Mouse (Mus musculus): ENCODE results near the gene Gk2.

- TF ChIP-seq CTCF (IDR thresholded peaks at IDR 0.05; ENCODE audit: borderline replicate concordance, insufficient read depth, low read depth, low read length): no peak
- TF ChIP-seq POLR2A (IDR thresholded peaks at IDR 0.05; ENCODE audit: borderline replicate concordance, insufficient read depth, low read length): no peak
Measured at GRCm38 (mm10) chr5:97421669-97422068, 35.2 kb downstream of the Gk2 start.
